In genomic region chr4:126585739-126586138, GRCm38 (mm10) we compare ENCODE assay signal across 21 mouse cellular contexts. TPM values are rescaled to one million over a fixed set of nuclear protein-coding genes. Genes with fewer than 3 reads are reported as not detected.
DNase-seq lines count a peak whose midpoint lies in the region; ATAC-seq lines count a peak whose summit lies in the region.
"Had no signal": no experiment of that assay in that cellular context is flagged by ENCODE, and none has a peak within 500 bp of the region (broad histone marks: within the 10 kb centered on the region; RNA-seq: fewer than 3 reads in every experiment).

No protein-coding gene starts in this region.

- ATAC-seq in midbrain, embryonic 11.5 days (ENCODE audit: low FRiP score) = no peak
- no peak for ATAC-seq in midbrain, embryonic 16.5 days
- peak; percentile 77 for ATAC-seq in CD4-positive, CD25-positive, alpha-beta regulatory T cell, adult 4 months
- ATAC-seq in inflammation-experienced regulatory T-cells, adult 6 months = peak; percentile 72
- no peak for ATAC-seq in hindbrain, embryonic 13.5 days (ENCODE audit: low FRiP score)
- ATAC-seq: activated CD4-positive, CD25-positive, alpha-beta regulatory T cell, adult 4 months; Patski had no signal

- peaks cover 39% of the 10 kb centered on the region for H3K36me3 ChIP-seq in midbrain, embryonic 11.5 days (ENCODE audit: control insufficient read depth, insufficient read depth, low read length)
- no peaks in the 10 kb centered on the region for H3K36me3 ChIP-seq in midbrain, embryonic 16.5 days (ENCODE audit: control insufficient read depth, insufficient read depth, low read length)
- H3K36me3 ChIP-seq in hindbrain, embryonic 13.5 days = peaks cover 30% of the 10 kb centered on the region

- WGBS in midbrain, embryonic 11.5 days = 95% methylated on average over 13 of the region's 13 CpGs
- 90% methylated on average over 13 of the region's 13 CpGs for WGBS in midbrain, embryonic 16.5 days
- WGBS in hindbrain, embryonic 13.5 days = 95% methylated on average over 13 of the region's 13 CpGs

- H3K4me3 ChIP-seq in midbrain, embryonic 11.5 days (ENCODE audit: low read depth, low read length) = no peak overlapping the region
- no peak overlapping the region for H3K4me3 ChIP-seq in midbrain, embryonic 16.5 days (ENCODE audit: low read depth, low read length)
- H3K4me3 ChIP-seq in hindbrain, embryonic 13.5 days = no peak overlapping the region

- no peak overlapping the region for H3K27ac ChIP-seq in midbrain, embryonic 11.5 days (ENCODE audit: low read depth, low read length)
- H3K27ac ChIP-seq in midbrain, embryonic 16.5 days (ENCODE audit: low read length) = no peak overlapping the region
- no peak overlapping the region for H3K27ac ChIP-seq in hindbrain, embryonic 13.5 days

- no peaks in the 10 kb centered on the region for H3K4me1 ChIP-seq in midbrain, embryonic 11.5 days (ENCODE audit: control insufficient read depth, insufficient read depth, low read length)
- no peaks in the 10 kb centered on the region for H3K4me1 ChIP-seq in midbrain, embryonic 16.5 days (ENCODE audit: control insufficient read depth, insufficient read depth, low read length)
- no peaks in the 10 kb centered on the region for H3K4me1 ChIP-seq in hindbrain, embryonic 13.5 days (replicated peaks)

- no peak overlapping the region for H3K9ac ChIP-seq in midbrain, embryonic 11.5 days (ENCODE audit: low read length)
- no peak overlapping the region for H3K9ac ChIP-seq in midbrain, embryonic 16.5 days (ENCODE audit: low read depth, low read length)
- no peak overlapping the region for H3K9ac ChIP-seq in hindbrain, embryonic 13.5 days

- H3K27me3 ChIP-seq in midbrain, embryonic 11.5 days (ENCODE audit: control insufficient read depth, insufficient read depth, low read length) = no peaks in the 10 kb centered on the region
- no peaks in the 10 kb centered on the region for H3K27me3 ChIP-seq in midbrain, embryonic 16.5 days (ENCODE audit: control insufficient read depth, insufficient read depth, low read depth, low read length)
- H3K27me3 ChIP-seq in hindbrain, embryonic 13.5 days = no peaks in the 10 kb centered on the region
- H3K27me3 ChIP-seq: CH12.LX, Patski had no signal

- H3K4me2 ChIP-seq in midbrain, embryonic 11.5 days = no peak overlapping the region
- no peak overlapping the region for H3K4me2 ChIP-seq in midbrain, embryonic 16.5 days (ENCODE audit: low read length)
- no peak overlapping the region for H3K4me2 ChIP-seq in hindbrain, embryonic 13.5 days

- peak; percentile 56 for DNase-seq in midbrain, embryonic 11.5 days (ENCODE audit: low spot score, missing footprints)
- no peak for DNase-seq in frontal cortex, postnatal 36 days (ENCODE audit: low spot score in 2 of 2)
- DNase-seq: adrenal gland, adult 2 months; adrenal gland, adult 8-10 months; adrenal gland, postnatal 10 days; adrenal gland, postnatal 14 days; adrenal gland, postnatal 25 days; adrenal gland, postnatal 36 days; B cell, adult 2 months; cerebellum, adult 11 months; cerebellum, adult 11-12 months; cerebellum, adult 18-20 months; cerebellum, adult 2 months had no signal

- H3K9me3 ChIP-seq in midbrain, embryonic 11.5 days (ENCODE audit: control insufficient read depth, low read length) = no peaks in the 10 kb centered on the region
- H3K9me3 ChIP-seq in midbrain, embryonic 16.5 days (replicated peaks; ENCODE audit: control insufficient read depth, low read length, poor library complexity, severe bottlenecking) = no peaks in the 10 kb centered on the region
- H3K9me3 ChIP-seq in hindbrain, embryonic 13.5 days = no peaks in the 10 kb centered on the region

RNA-seq across cellular contexts. Expression of gene 5730409E04Rik, which starts 23.9 kb away (rescaled TPM):
- polyA plus RNA-seq in midbrain, embryonic 11.5 days (2014; fragmentation: Nextera tagmentation; extraction: Ambion mirVana) = 1.6 and 1.7 TPM in 2 replicates
- 14.9 and 16.7 TPM in 2 replicates for polyA plus RNA-seq in midbrain, embryonic 16.5 days (2015; fragmentation: Nextera tagmentation; extraction: Ambion mirVana)
- under 1 TPM; 0.36 to 0.82 TPM for polyA plus RNA-seq in CD4-positive, CD25-positive, alpha-beta regulatory T cell, adult 4 months (2017; shearing (Covaris generic))
- under 1 TPM; 0.51 to 0.66 (median 0.58) TPM for polyA plus RNA-seq in inflammation-experienced regulatory T-cells, adult 6 months (2017; shearing (Covaris generic))
- 7.9 and 9.2 TPM in 2 replicates for polyA plus RNA-seq in hindbrain, embryonic 13.5 days (2015; fragmentation: Nextera tagmentation; extraction: Ambion mirVana)
- polyA plus RNA-seq: G1E had no signal

RNA-seq across cellular contexts. Expression of gene Clspn, which starts 29.0 kb away (rescaled TPM):
- 50.4 and 54.4 TPM in 2 replicates for polyA plus RNA-seq in midbrain, embryonic 11.5 days (2014; fragmentation: Nextera tagmentation; extraction: Ambion mirVana)
- polyA plus RNA-seq in midbrain, embryonic 16.5 days (2015; fragmentation: Nextera tagmentation; extraction: Ambion mirVana) = 3.4 and 3.9 TPM in 2 replicates
- polyA plus RNA-seq in CD4-positive, CD25-positive, alpha-beta regulatory T cell, adult 4 months (2017; shearing (Covaris generic)) = 1 to 10 TPM; 3.3 to 4.1 TPM
- polyA plus RNA-seq in inflammation-experienced regulatory T-cells, adult 6 months (2017; shearing (Covaris generic)) = 10 to 100 TPM in 1 of 3 experiments, 1 to 10 TPM in 2; 2.4 to 30.1 (median 2.6) TPM
- polyA plus RNA-seq in hindbrain, embryonic 13.5 days (2015; fragmentation: Nextera tagmentation; extraction: Ambion mirVana) = 8.7 and 9.0 TPM in 2 replicates

RNA-seq across cellular contexts. Expression of gene Ago4, which starts 52.5 kb away (rescaled TPM):
- polyA plus RNA-seq in midbrain, embryonic 11.5 days (2014; fragmentation: Nextera tagmentation; extraction: Ambion mirVana) = 3.0 and 3.6 TPM in 2 replicates
- polyA plus RNA-seq in midbrain, embryonic 16.5 days (2015; fragmentation: Nextera tagmentation; extraction: Ambion mirVana) = 8.4 and 11.6 TPM in 2 replicates
- under 1 TPM in 1 of 2 experiments, not detected in 1; 0.09 TPM for polyA plus RNA-seq in CD4-positive, CD25-positive, alpha-beta regulatory T cell, adult 4 months (2017; shearing (Covaris generic))
- under 1 TPM in 2 of 3 experiments, not detected in 1; 0.16 to 0.27 TPM for polyA plus RNA-seq in inflammation-experienced regulatory T-cells, adult 6 months (2017; shearing (Covaris generic))
- 9.9 and 10.0 TPM in 2 replicates for polyA plus RNA-seq in hindbrain, embryonic 13.5 days (2015; fragmentation: Nextera tagmentation; extraction: Ambion mirVana)
- polyA plus RNA-seq: G1E had no signal

Comparison
In these comparisons a context has a peak if more than half of its experiments do, and no peak if none do; other contexts are left out.
1. ATAC-seq: peak in CD4-positive, CD25-positive, alpha-beta regulatory T cell, adult 4 months (single experiment) and inflammation-experienced regulatory T-cells, adult 6 months (single experiment); none in midbrain, embryonic 11.5 days (single experiment), midbrain, embryonic 16.5 days (single experiment) and hindbrain, embryonic 13.5 days (single experiment).